Mouse (Mus musculus) B cell, adult 2 months (primary cell): ENCODE data around the gene Trim24.

Experiments
- DNase-seq, 2 experiments: peaks; one replicate each; pipeline ENCODE4 v3.0.0; 2022

Trim24 gene

DNA sequence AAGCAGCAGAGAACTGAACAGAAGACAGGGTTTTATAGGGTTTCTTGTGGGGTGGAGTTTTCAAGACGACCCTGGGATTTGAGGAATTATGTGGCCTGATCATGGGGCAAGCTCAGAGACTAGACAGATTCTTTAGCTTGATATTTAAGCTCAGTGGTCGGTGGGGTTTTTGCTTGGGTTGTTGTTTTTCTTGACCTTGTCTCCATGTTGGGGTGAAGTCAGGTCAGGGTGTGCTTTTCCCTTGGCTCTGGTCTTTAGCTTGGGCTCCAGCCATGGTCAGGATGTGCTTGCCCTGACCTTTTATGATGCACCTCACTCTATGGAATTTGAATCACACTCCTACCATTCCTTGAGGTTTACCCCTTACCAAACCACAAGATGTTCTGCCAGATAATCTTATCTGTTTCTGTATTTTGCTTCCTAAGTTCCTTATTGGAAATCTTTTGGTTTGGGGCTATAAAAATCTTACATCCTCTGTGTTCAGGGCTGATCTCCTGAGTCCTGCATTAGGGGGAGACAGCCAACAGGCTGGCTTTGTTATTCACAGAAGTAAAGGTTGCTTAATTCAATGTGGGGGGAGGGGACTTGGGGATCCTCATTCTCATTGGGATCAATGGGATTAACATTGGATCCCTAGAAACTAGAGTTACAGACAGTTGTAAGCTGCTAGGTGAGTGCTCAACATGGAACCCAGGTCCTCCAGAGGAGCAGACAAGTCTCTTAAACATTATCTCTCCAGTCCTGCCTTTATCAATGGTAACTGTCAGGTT, 6.5 kb upstream of the Trim24 start:
- no peak for DNase-seq

- DNase-seq: peak; percentile 75 to 77
Measured at GRCm38 (mm10) chr6:37871137-37871851, 683 bp downstream of the Trim24 start.

GRCm38 (mm10) chr6:37872861-37873260, 2.2 kb downstream of the Trim24 start:
- DNase-seq: peak; percentile 19 to 29

DNA sequence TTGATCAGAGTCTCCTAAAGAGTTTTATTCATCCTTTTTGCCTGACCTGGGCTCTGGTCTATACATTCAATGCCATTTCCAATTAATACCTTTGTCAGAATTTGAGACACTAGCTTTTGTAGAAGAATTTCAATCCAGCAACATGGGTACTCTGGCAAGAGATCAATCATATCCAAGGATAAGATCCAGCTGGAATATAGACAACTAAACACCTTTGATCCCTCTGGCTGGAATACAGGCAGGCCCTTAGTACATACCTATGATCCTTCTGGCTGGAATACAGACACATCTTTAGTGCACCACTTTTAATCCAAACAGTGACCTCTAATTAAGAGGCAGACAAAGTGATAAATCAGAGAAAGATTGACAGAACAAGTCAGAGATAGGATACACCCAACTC, 3.1 kb downstream of the Trim24 start:
- DNase-seq: no peak

GRCm38 (mm10) chr6:37878206-37878605, 7.6 kb downstream of the Trim24 start:
- DNase-seq: no peak

DNA sequence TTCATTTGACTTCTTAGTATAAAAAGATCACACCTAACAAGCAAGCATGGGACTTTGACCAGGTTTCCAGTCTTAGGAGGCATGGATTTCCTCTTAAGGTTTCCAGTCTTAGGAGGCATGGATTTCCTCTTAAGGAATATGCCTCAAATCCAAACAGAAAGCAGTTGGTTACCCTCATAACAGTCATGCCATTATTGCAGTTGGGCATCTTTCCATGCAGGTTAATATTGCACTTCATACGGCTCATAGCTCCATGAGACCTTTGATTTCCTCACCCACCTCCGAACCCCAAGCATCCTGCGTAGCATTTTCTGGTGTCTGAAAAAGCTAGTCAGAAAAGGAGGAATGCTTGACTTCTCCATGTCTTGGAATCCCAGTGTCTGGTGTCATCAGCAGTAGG, 10.0 kb downstream of the Trim24 start:
- no peak for DNase-seq

DNA sequence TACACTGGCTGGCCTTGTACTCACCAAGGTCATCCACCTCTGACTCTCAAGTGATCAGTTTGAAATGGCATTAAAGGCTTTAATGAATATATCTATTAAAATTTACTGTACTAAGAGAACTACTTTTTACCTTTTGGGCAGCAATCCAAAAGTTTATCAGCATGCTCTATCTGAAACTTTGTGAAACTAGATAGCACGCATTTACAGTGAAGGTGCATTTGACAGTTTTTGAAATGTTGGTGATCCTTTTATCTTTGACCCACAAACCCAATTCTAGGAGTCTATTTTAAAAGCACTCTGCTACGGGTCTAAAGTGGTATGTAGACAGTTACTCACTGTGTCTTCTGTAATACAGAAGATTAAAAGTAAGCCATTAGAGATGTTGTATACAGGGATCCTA, 23.0 kb downstream of the Trim24 start:
- no peak for DNase-seq

GRCm38 (mm10) chr6:37895646-37896435, 25.2 kb downstream of the Trim24 start:
- peak; percentile 68 to 78 for DNase-seq

- DNase-seq: no peak
Measured at GRCm38 (mm10) chr6:37900221-37900620, 29.6 kb downstream of the Trim24 start.

DNA sequence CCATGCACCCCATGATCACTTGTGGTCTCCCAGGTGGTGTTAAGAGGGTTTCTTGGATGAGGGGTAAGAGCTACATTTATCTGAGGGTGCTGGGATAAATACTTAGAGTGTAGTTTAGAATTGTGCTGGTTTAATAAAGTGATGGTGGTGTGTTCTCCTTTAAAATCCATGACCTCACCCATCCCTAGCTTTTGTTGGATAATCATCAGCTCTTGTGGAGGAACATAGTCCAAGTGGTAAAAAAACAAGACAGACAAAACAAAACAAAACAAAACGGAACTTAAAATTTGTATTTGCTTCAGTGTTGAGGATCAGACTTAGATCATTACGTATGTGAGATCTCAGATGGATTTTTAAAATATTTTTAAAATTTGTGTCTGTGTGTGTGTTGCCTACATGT, 31.2 kb downstream of the Trim24 start:
- no peak for DNase-seq

- DNase-seq: peak in 1 of 2 experiments; percentile 37
Measured at GRCm38 (mm10) chr6:37903810-37904209, 33.2 kb downstream of the Trim24 start.

- no peak for DNase-seq
Measured at GRCm38 (mm10) chr6:37913525-37913924, 42.9 kb downstream of the Trim24 start.

GRCm38 (mm10) chr6:37925104-37925503, 54.5 kb downstream of the Trim24 start:
- no peak for DNase-seq

DNA sequence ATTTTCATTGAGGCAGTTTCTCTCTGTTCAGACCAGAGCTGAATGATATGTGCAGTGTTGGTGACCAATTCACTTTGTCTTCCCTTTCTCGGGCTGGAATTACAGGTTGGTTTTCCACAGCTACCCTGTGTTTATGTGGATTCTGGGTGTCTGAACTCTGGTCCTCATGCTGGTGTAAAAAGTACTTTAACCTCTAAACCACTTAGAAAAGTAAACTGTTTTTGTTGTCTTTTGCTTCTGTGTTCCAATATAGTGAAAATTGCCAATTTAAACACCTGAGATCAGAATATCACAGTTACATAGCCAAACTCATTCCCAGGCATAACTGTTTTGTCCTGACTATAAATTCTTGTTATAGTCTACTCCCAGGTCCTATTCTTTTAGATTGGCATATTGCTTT, 56.1 kb downstream of the Trim24 start:
- no peak for DNase-seq

DNA sequence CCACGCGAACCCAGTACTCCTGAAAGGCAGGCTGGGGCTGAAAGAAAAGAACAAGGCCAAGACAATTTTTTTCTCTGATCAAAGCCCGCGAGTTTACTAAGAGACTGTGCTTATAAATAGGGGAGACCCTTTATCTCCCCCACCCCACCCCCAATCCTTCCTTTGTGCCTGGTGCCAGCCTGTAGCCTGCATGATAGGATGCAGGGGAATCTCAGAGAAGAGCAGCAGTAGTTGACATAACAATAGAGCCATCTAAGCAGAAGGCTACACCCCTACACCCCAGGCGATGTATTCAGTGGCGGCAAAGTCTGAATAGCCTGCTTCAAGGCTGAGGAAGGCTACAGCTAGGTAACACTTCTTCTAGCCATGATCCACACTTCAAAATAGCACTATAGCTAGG, 65.9 kb downstream of the Trim24 start:
- DNase-seq: no peak

- DNase-seq: no peak
Measured at GRCm38 (mm10) chr6:37951306-37951705, 80.7 kb downstream of the Trim24 start.

- DNase-seq: no peak
Measured at GRCm38 (mm10) chr6:37967386-37967785, 96.8 kb downstream of the Trim24 start.

DNA sequence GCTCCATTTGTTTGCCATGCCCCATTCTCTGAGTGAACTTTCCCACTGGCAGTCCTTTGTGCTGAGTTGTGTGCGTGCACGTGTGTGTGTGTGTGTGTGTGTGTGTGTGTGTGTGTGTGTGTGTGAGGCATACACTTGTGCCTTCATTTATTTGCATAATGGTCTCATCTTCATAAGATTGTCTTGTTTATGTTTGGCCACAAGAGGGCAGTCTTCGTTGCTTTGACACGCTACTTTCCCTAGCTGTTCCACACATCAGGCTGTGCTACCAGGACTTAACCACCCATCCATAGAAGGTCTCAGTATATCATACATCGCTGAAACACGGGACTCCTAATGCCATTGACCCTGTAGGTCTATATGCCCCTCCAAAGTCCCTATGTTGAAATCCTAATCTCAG, 136.8 kb downstream of the Trim24 start:
- peak; percentile 63 to 64 for DNase-seq

GRCm38 (mm10) chr6:38012829-38013228, 142.2 kb downstream of the Trim24 start:
- no peak for DNase-seq
